Mouse (Mus musculus) ovary, postnatal 14 days (tissue): Measurements from ENCODE around the gene Rnf7.

Source experiments
- DNase-seq: peaks from one replicate; pipeline ENCODE4 v3.0.0; 2022; ENCODE audit warnings: low spot score

Gene Rnf7

DNA sequence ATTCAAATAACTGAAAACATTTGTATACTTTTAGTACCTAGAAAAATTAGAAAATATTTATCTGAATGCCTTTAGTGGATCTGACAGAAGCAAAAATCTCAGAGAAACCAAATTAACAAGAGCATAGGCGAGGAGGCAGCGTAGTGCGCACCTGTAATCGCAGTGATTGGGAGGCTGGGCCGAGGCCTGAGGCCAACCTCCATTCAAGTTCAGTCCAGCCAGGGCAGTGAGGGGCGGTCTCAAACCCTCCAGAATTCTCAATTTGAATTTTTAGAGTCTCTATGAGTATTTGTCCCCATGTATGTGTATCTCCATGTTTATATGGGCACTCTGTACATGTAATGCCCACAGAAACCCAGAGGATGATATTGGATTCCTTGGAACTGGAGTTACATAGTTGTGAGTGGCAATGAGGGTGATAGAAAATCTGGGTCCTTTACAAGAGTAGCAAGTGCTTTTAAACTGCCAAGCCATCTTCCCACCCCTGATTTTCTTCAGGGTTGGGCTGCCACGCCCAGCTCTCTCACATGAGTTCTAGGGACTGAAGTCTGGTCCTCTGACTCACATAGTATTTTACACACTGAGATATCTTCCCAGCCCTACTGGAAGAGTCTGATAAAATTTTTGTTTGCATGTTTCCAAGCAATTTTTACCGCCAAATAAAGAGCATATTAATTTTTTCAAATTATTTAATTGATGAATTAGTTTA, 8.1 kb downstream of the Rnf7 start:
- DNase-seq = no peak

DNA sequence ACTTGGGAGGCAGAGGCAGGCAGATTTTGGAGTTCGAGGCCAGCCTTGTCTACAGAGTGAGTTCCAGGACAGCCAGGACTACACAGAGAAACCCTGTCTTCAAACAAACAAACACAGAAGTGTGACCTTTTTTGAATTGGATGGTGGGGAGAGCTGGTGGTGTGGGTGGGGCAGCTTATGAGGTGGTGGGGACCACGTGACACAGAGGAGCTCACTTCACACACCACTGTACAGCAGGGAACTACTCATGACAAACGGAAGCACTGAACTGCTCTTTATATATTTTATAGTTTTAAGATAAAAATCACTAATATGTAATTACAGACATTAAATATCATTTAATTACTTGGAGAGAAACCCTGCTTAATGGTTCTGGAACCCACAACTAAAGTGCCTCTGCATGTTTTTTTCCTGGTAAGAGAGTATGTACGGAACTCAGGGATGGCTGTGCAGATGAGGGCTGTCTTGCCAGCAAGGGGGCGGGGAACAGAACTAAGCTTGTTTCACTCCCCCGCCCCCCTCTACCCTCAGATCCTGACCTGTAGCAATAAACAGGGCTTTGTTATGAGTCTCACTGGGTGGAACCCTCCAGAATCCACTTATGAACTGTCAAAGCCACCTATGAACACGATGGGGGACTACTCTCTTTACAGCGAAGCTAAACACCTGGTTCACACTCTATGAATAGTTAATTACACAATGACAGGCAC, 8.8 kb downstream of the Rnf7 start:
- DNase-seq = no peak

DNA sequence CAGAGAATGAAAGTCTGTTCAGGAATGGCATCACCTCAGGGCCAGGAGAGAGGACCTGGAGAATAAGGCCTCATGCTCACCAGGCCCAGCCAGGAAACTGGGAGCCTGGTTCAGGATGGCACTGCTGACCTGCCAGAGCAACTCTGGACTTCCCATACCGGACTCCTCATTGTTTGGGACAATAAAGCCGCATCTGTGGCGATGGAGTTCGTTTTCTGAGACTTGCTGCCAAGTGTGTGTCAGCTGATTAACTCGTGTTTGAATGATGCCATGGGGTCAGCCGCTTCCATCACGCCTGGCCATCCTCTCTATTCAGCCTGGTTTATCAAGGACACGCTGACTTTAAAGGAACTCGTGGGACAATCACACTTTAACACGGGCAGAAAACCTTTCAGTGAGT, 14.8 kb downstream of the Rnf7 start:
- no peak for DNase-seq

DNA sequence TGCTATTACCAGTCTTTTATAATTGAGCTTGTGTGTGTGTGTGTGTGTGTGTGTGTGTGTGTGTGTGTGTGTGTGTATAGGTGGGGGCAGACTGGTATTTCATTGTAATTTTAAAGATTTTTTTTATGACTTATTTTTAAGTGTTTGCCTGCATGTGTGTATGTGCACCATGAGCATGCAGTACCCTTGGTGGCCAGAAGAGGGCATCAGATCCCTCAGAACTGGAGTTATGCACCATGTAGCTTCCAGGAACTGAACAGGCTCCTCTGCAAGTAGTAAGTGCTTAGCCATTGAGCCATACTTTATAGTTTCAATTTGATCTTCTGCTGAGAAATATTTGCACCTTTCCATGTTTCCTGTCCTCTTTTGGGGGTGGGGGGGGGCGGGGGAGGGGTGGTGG, 16.9 kb downstream of the Rnf7 start:
- DNase-seq = no peak

DNA sequence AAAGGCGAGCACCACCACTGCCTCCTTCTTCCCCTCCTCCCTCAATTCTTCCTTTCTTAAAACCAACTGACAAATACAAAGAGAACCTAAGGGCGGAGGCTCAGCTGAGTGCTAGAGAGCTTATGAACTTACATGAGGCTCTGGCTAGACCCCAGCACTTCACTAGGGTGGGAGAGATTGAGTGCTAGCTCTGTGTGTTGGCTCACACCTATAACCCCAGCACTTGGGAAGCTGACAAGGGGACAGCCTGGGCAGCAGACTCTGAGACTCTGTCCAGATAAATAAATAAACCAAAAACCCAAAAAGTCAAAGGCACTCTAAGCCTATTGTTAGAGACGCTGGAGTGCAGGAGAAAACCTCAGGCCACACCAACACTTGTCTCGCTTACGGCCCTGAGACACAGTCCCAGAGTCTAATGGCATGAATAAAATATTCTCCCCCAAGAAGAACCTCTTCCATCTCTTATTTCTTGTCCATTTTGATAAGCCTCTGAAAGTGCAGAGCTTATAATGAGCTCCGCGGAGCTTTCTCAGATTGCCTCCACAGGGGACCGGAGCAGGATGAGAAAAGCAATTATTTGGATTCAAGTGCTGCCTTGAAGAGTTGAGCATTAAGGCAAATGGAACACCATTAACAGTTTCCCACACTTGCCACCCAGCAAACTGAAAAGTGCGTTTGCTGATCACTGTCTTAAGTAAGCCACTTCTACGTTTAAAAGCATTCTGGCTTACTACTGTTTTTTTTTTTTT, 18.2 kb downstream of the Rnf7 start:
- DNase-seq = no peak

DNA sequence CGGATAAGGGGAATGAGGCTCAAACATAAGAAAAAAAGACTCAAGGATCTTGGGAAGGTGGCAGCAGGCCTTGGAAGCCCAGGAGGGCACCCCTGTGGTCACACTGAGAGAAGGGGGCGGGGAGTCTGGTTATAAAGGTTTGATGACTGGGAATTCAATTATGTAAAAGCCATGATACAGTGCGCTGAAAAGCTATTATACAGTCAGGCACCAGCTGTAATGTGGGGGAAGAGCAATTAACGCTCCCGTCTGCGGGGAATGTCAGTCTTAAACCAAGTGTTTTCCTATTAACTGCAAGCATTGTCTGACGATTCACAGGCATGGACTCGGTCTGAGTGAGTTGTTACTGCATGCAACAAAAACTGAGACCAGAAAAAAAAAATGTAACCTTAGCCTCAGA, 22.9 kb downstream of the Rnf7 start:
- no peak for DNase-seq

DNA sequence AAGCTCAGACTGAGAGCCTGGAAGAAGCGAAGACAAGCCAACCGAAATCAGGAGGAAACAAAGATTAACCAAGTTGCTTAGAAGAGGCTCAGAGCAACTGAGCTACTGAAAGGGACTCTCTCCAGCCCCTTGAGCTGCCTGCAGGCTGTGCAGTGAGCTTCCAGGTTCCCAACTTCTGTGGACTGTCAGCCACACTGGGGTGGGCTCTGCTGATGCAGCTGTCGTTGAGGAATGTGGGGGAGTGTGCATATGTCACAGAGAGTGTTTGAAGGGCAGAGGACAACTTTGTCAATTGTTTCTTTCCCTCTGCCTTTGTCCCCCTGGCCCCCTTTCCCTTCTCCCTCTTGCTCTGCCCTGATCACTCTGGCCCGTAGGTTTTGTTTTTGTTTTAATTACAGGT, 25.5 kb downstream of the Rnf7 start:
- DNase-seq = no peak

DNA sequence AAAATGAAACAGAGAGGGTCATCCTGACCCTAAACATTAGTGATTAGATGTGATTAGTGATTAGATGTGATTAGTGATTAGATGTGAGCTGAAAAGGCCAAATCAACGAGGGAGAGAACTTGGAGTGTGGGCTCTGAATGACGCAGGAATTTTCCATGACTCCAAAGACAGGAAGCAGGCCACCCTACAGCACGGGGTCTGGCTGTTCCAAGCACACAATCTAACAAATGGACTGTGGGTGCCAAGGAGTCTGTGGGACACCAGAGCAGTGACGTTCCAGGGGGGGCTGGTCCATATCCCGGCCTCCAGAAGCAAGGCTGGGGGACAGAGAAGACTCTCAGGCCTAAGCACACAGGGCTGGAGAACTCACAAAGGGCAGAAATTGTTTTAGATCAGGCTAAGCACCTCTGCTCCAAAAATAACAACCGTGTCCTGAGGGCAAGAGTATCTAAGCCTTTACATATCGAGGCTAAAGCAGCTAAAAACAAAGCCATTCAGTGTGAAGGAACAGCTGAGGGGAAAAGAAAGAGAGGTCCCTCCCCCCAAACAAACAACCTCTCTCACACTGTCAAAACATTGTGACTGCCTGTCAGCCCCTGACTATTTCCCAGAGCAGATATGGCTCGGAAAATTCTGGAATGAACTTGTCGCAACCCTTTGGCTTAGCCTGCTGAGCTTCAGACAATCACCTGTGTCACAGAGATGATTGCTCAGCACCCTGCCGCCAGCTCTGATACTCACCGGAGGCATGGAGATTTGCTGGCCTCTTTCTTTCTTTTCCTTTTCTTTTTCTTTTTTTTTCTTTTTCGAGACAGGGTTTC, 27.4 kb downstream of the Rnf7 start:
- DNase-seq = no peak

DNA sequence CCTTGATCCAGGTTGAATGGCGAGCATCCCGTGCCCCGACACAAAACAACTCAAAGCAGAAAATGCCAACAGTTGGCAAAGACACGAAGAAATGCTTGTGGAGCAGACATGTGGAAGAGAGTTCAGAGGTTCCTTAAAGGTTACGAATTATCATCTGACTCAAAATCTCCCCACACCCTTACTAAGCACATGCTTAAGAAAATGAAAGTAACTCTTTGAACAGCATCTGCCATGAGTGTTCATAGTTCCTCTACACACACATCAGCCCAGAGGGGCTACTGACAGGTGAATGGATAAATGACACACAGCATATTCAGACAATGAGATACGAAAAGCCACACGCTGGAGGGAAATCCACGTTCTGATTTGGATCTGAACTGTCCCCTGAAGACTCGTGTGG, 29.0 kb downstream of the Rnf7 start:
- DNase-seq = no peak

DNA sequence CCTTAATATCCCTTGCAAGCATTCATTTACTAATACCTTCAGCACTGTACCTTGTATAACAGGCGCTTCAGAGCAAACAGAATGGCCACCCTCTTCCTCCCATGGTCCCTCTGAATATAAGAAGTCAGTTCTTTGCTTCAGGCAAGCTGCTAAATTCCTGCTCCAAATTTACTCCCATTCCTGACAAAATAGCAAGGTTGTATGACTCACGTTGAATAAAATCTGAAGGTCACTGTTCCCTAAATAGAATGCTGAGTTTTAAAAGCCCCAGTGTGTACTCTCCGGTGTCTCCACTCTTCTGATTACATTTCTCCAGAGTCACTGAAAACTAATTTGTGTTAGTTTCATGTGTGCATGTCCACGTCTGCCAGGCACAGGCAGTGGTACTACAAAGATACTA, 33.1 kb downstream of the Rnf7 start:
- no peak for DNase-seq

DNA sequence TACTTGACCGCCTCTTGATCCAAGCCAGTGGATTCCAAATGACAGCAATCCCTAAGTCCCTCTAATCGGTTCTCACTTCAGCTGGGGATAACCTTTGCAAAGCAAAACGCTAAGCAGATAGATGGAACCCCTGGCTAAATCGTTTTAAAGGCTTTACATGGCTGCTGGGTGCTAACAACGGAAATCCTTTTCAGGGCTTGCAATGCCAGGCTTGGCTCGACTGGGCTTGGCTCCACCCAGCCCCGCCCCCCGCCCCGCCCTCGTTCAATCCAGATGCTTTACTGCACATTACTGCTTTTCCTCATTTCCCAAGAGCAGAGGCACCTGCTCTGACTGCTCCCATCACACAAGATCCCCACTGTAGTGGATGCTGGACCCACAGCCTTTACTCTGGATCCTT, 36.4 kb downstream of the Rnf7 start:
- no peak for DNase-seq

DNA sequence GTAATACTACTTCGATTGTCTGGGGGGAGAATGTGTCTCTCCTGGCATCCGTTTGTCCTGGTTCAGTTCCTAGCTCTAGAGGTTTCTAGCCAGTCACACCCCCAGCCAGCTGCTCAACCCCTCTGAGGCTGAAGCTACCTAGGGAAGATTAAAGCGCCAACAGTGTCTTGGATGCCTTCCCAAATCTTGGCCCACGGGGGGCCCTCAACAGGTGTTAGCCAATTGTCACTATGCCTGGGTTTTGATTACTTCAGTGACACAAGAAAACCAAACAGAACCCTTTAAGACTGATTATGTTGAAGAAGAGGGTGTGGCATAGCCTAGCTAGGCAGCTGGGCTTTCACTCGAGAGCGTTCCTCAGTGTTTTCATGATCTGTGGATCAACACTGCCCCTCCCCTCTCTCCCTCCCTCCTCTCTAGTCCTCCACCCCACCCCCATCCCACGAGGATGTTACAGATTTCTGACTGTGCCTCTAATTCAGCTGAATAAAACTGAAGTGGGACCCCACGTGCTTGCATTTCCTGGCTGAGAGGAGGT, 40.1 kb downstream of the Rnf7 start:
- DNase-seq = peak; percentile 21

DNA sequence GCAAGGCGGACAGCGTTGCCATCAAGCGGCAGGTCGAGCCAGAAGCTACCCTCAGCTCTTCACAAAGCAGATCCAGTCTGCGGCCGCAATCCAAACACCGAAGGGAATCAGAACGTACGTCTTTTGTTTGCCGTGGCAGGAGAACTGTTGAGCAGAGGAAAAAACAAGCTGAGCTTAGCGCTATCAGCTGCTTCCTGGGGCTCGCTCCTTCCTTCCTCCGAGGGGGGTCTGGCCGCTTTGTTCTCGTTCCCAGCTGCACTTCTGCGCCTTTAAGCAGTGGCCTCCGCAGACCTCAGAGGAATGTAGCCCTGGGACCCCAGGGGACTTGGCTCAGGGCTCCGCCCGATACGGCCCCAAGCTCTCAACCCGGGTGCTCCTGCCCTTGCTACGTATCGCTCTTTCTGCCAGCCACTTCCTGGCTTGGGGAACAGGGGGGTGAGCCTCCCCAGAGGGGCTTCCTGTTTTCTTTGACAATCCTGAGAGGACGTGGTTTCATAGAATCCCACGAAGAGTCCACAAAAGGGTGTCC, 40.6 kb downstream of the Rnf7 start:
- peak; percentile 45 for DNase-seq

DNA sequence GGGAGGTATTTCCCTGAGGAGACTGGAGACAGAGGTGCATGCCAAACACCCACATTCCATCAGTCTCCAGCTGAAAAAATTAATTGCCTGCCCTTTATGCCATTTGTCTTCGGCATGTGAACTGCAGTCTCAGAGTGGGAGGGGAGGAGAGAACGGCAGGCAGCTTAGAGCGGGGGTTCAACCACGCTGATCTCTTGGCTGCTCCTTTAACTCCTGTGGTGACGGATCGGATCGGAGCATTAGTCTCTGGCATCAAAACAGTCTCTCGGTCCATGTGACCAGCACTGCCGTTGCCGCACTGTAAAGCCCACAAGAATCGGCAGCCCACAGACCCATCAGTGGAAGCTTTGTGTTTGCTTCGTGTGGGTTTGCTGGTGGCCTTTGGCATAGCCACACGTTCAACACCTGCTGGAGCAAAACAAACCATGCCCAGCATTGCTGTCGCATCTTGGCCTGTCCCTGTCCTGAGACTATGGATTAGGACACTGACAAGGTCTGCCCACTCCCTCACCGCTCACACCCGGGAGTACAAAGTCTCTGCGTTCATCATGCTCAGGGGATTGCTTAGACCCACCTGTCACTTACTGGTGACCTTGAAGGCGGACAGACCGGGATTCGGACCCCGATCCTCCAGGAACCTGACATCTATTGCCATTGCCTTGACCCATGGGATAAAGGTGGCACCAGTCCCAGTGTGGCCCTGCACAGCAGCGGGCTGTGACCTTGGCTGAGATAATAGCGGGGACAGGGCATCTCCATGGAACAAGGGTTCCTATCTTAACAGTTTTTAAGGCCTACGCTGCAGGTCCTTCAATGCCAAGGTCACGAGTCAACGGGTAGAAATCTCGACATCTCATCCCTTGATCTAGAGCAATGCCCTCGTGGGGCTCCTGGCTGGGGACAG, 41.3 kb downstream of the Rnf7 start:
- peak; percentile 18 for DNase-seq

DNA sequence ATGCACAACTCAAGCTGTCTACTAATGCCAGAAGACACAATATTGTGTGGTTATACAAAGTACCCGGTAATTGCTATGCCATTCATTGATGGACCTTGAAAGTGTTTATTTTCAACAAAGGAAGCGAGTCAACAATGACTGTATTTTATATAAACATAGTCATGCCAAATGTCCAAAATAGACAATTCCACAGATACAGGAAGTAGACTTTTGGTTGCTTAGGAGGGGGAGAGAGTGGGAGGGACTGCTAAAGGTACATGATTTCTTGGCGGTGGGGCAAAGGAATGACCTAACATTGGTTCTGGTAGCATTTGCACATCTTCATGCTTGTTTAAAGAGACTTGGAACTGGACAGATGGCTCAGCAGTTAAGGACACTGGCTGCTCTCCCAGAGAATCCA, 45.9 kb downstream of the Rnf7 start:
- DNase-seq = no peak

DNA sequence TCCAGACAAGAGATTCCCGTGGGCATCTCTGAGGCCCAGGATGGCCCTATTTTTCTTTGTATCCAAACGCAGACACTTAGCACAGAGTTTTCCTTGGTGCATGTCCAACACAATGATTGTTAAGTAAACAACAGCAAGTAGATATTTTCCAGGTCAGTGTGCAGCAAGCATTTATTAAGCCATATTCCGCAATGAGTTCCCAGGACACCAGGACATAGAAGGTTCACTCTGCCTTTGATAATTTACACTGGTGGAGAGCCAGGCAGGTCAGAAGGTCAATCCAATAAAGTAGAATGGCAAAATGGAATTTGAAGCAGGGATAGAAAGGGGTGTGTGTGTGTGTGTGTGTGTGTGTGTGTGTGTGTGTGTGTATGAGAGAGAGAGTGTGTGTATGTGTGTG, 47.4 kb downstream of the Rnf7 start:
- no peak for DNase-seq

DNA sequence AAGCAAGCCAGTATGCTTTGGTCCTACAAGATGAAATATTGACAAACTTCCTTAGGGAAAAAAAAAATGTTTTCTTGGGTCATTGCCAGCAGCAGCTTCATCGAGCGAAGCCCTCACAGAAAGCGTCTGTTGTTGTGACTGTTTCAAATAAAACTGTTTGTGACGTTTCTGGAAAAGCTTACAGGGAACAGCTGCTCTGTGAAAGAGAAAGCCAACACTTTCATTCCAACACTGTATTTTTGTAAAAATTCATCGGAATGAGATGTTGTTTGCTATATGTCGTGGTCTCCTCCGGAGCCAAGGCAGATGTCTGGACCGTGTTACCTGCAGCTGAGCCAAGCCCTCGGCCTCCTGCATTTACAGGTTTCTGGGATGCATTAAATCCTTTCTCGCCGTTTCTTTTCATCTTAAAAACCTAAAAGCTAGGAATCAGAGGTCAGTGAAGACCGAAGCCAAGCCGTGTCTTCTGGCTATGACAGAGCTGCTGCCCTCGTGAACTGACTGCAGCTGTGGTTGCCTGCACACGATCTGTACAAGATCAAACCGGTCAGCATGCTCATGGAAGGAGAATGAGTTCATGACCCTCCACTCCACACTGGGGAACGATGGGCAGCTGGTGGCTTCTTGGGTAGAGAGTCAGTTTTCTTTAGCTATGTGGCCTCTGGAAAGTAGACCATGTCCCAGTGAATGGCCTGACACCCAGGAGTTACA, 50.0 kb downstream of the Rnf7 start:
- DNase-seq = peak; percentile 18

DNA sequence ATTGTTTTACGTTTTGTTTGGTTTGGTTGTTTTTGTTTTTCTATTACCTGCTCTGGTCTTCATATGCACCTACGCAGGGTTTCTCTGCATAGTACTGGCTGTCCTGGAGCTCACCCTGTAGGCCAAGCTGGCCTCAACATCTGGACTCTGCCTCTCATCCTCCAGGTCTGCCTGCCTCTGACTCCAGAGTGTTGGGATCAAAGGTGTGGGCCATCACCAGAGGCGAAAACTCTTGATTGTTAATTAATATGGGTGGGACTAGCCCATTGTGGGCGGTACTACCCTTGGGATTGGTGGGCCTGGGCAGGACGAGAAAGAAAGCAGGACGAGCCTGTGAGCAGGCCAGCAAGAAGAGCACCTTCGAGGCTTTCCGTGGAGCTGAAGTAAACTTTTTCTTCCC, 54.4 kb downstream of the Rnf7 start:
- no peak for DNase-seq
